Comparison of ENCODE assay signal across 8 mouse cellular contexts in genomic region chr13:46735808-46736478, GRCm38 (mm10). TPM values are rescaled to one million over a fixed set of nuclear protein-coding genes. Genes with fewer than 3 reads are reported as not detected.
DNase-seq lines count a peak whose midpoint lies in the region; ATAC-seq and TF ChIP-seq lines count a peak whose summit lies in the region.

No protein-coding gene starts in this region.

- no peaks in the 10 kb centered on the region for H3K36me3 ChIP-seq in intestine, embryonic 14.5 days (ENCODE audit: control insufficient read depth, insufficient read depth, low read length)
- no peaks in the 10 kb centered on the region for H3K36me3 ChIP-seq in liver, embryonic 11.5 days (ENCODE audit: control insufficient read depth, insufficient read depth, low read length)
- H3K36me3 ChIP-seq in midbrain, postnatal 0 days (ENCODE audit: insufficient read depth, low read length): no peaks in the 10 kb centered on the region
- no peaks in the 10 kb centered on the region for H3K36me3 ChIP-seq in splenic B cell, adult 2 months (ENCODE audit: control insufficient read depth, insufficient read depth, low read length, poor library complexity, severe bottlenecking)

- DNase-seq in left cerebral cortex, adult 2 months (ENCODE audit: extremely low spot score in 1 of 2, low spot score in 2 of 2): peak; percentile 14 to 28
- no peak for DNase-seq in left cerebral cortex, adult 11 months (ENCODE audit: low spot score)
- DNase-seq in embryo, embryonic 10.5 days (ENCODE audit: low spot score): peak; percentile 68
- DNase-seq in gastrocnemius, postnatal 36 days: peak; percentile 37 to 58
- peak; percentile 75 for DNase-seq in intestine, embryonic 14.5 days (ENCODE audit: low spot score)
- DNase-seq in liver, embryonic 11.5 days (ENCODE audit: low spot score): peak; percentile 77
- DNase-seq in midbrain, postnatal 0 days (ENCODE audit: low spot score): peak; percentile 49
- peak; percentile 73 for DNase-seq in splenic B cell, adult 2 months (ENCODE audit: low read depth, low spot score)

- peak overlapping the region; percentile 47 for H3K9ac ChIP-seq in intestine, embryonic 14.5 days (ENCODE audit: low read length)
- peak overlapping the region; percentile 75 for H3K9ac ChIP-seq in liver, embryonic 11.5 days (ENCODE audit: low read depth, low read length)
- H3K9ac ChIP-seq in midbrain, postnatal 0 days (replicated peaks; ENCODE audit: low read length, poor library complexity, severe bottlenecking): peak overlapping the region; percentile 24; the same call in 1 of the 2 replicates

- ATAC-seq in intestine, embryonic 14.5 days (replicated peaks; ENCODE audit: low FRiP score, low TSS enrichment, low read depth): peak; percentile 69
- peak; percentile 79 for ATAC-seq in liver, embryonic 11.5 days (replicated peaks; ENCODE audit: low FRiP score)
- no peak for ATAC-seq in midbrain, postnatal 0 days (ENCODE audit: low FRiP score)

- WGBS in intestine, embryonic 14.5 days: under 1% methylated on average over 20 of the region's 20 CpGs
- WGBS in liver, embryonic 11.5 days: under 1% methylated on average over 20 of the region's 20 CpGs
- WGBS in midbrain, postnatal 0 days: 1% methylated on average over 20 of the region's 20 CpGs

- no peak; the same call in 1 of the 2 replicates for TF ChIP-seq CTCF in left cerebral cortex, adult 2 months (IDR thresholded peaks at IDR 0.05)
- TF ChIP-seq CTCF in midbrain, postnatal 0 days (IDR thresholded peaks at IDR 0.05): peak; percentile 19; the same call in 1 of the 2 replicates

- peak overlapping the region; percentile 52 for H3K4me3 ChIP-seq in left cerebral cortex, adult 2 months
- H3K4me3 ChIP-seq in intestine, embryonic 14.5 days (ENCODE audit: low read depth, low read length): peak overlapping the region; percentile 51
- H3K4me3 ChIP-seq in liver, embryonic 11.5 days (ENCODE audit: low read depth, low read length): peak overlapping the region; percentile 65
- H3K4me3 ChIP-seq in midbrain, postnatal 0 days (ENCODE audit: low read depth, low read length): peak overlapping the region; percentile 35

- H3K4me2 ChIP-seq in intestine, embryonic 14.5 days (ENCODE audit: low read length): peak overlapping the region; percentile 92
- H3K4me2 ChIP-seq in liver, embryonic 11.5 days: peak overlapping the region; percentile 97
- peak overlapping the region; percentile 67 for H3K4me2 ChIP-seq in midbrain, postnatal 0 days (ENCODE audit: low read depth, low read length, poor library complexity, severe bottlenecking)

- H3K27ac ChIP-seq in left cerebral cortex, adult 2 months: peak overlapping the region; percentile 36; the same call in 1 of the 2 replicates
- 0 out of 2 replicates have a peak overlapping the region, but pooled peaks have one; percentile 6 for H3K27ac ChIP-seq in intestine, embryonic 14.5 days (ENCODE audit: low read depth)
- H3K27ac ChIP-seq in liver, embryonic 11.5 days (ENCODE audit: low read depth, low read length): no peak overlapping the region; the same call in 1 of the 2 replicates
- no peak overlapping the region for H3K27ac ChIP-seq in midbrain, postnatal 0 days (ENCODE audit: low read depth, low read length)

- H3K27me3 ChIP-seq in intestine, embryonic 14.5 days (replicated peaks; ENCODE audit: control insufficient read depth, insufficient read depth, low read length): no peaks in the 10 kb centered on the region
- no peaks in the 10 kb centered on the region for H3K27me3 ChIP-seq in liver, embryonic 11.5 days (replicated peaks; ENCODE audit: control insufficient read depth, insufficient read depth, low read length)
- H3K27me3 ChIP-seq in midbrain, postnatal 0 days (ENCODE audit: insufficient read depth, low read length): no peaks in the 10 kb centered on the region
- H3K27me3 ChIP-seq in splenic B cell, adult 2 months (ENCODE audit: control insufficient read depth, insufficient read depth, low read length, poor library complexity, severe bottlenecking): no peaks in the 10 kb centered on the region

- 0 out of 2 replicates have a peak, but pooled peaks cover 3% of the 10 kb centered on the region for H3K4me1 ChIP-seq in intestine, embryonic 14.5 days (replicated peaks; ENCODE audit: control insufficient read depth, insufficient read depth, low read length)
- peaks cover 8% of the 10 kb centered on the region for H3K4me1 ChIP-seq in liver, embryonic 11.5 days (replicated peaks; ENCODE audit: control insufficient read depth, insufficient read depth, low read length)
- peaks cover 4% of the 10 kb centered on the region; the same call in 1 of the 2 replicates for H3K4me1 ChIP-seq in midbrain, postnatal 0 days (ENCODE audit: insufficient read depth, low read length)

- H3K9me3 ChIP-seq in intestine, embryonic 14.5 days (ENCODE audit: control insufficient read depth, low read length): no peaks in the 10 kb centered on the region
- no peaks in the 10 kb centered on the region for H3K9me3 ChIP-seq in liver, embryonic 11.5 days (ENCODE audit: control insufficient read depth, low read length)
- H3K9me3 ChIP-seq in midbrain, postnatal 0 days (ENCODE audit: low read length): no peaks in the 10 kb centered on the region

- intact Hi-C loops in left cerebral cortex, adult 2 months (cut with DNase I): no loop called here
- intact Hi-C loops in gastrocnemius, postnatal 36 days (cut with DNase I): no loop called here

RNA-seq across cellular contexts. Expression of gene Nup153, which starts 8.2 kb away (rescaled TPM):
- total RNA-seq in left cerebral cortex, adult 2 months (2021): 10 to 100 TPM; 56.2 to 57.9 TPM
- total RNA-seq in gastrocnemius, postnatal 36 days (2021): 10 to 100 TPM; 40.1 to 43.8 TPM
- polyA plus RNA-seq in intestine, embryonic 14.5 days (2014; fragmentation: Nextera tagmentation; extraction: Ambion mirVana): 37.2 and 37.5 TPM in 2 replicates
- 41.6 and 42.1 TPM in 2 replicates for polyA plus RNA-seq in liver, embryonic 11.5 days (2014; fragmentation: Nextera tagmentation; extraction: Ambion mirVana)
- 61.7 and 75.0 TPM in 2 replicates for total RNA-seq in midbrain, postnatal 0 days (2014; rRNA removed)
- polyA plus RNA-seq in midbrain, postnatal 0 days (2015; fragmentation: Nextera tagmentation; extraction: Ambion mirVana): 11.8 and 12.6 TPM in 2 replicates

Comparison
In these comparisons a context has a peak if more than half of its experiments do, and no peak if none do; other contexts are left out.
1. H3K27ac ChIP-seq: peak in left cerebral cortex, adult 2 months (single experiment) and intestine, embryonic 14.5 days (single experiment); none in liver, embryonic 11.5 days (single experiment) and midbrain, postnatal 0 days (single experiment).
2. H3K9ac ChIP-seq: peak in every context shown above with its lines; median percentile 75 in liver, embryonic 11.5 days; 47 in intestine, embryonic 14.5 days; 24 in midbrain, postnatal 0 days.
3. Peak in every context shown above with its lines, with median percentiles within 50 percentile points of each other: H3K4me3 ChIP-seq and H3K4me2 ChIP-seq.